Mouse (Mus musculus): ENCODE results near the gene Rbm47. TPM values are rescaled to one million over a fixed set of nuclear protein-coding genes. Genes with fewer than 3 reads are reported as not detected.

Gene Rbm47
- polyA plus RNA-seq, 1 experiment from 2014 or later = 53.2 TPM

DNA sequence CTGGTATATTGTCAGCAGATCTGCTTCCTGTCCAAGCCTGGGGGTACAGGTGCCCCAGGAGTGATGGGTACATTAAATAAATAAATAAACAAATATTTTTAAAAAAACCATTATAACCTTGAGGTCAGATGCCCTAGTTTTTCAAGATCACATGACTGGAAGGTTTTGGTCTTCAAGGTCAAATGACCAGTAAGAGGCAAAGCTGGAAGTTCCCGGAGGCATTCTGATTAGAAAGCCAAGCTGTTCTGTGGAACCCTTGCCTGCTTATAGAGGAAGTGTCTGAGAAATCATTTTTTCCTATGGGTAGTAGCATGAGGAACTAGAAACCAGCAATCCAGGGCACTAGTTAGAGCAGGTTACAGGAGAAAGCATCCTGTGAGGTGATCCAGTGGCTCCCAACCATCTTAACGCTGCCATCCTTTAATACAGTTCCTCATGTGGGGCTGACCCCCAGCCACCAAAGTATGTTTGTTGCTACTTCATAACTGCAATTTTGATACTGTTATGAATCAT is 157.4 kb downstream of the Rbm47 start:
- Histone ChIP-seq H3K27me3 (ENCODE audit: control insufficient read depth, insufficient read depth, low read length) (no peaks in the 10 kb centered on the region), H3K27ac (ENCODE audit: low read length) (no peak overlapping the region)

DNA sequence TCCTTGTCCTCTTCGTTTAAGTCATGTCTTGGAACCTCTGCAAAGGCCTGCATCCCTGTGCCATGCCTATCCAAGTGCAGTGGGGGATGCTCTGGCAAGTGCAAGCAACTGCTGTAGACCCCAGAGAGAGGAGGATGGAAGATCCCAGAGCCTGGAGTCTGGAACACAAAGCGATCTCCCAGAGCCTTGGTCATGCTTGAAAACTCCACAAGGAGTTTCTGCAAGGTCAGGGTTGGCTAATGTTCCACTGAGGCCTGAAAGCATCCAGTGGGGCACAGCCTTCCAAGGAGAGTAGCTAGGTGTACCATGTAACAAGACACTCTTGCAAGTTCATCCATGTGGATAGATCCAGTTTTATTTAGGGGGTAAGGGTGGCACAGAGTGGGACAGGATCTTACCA is 158.5 kb downstream of the Rbm47 start:
- no peak overlapping the region for H3K9ac ChIP-seq (replicated peaks; ENCODE audit: low read depth, low read length)
- 82% methylated on average over 2 of the region's 2 CpGs for WGBS
- H3K27me3 ChIP-seq (ENCODE audit: control insufficient read depth, insufficient read depth, low read length) = no peaks in the 10 kb centered on the region
- no peak overlapping the region for H3K4me3 ChIP-seq (ENCODE audit: low read depth, low read length)
- H3K9me3 ChIP-seq (ENCODE audit: control insufficient read depth, low read depth, low read length) = no peaks in the 10 kb centered on the region
- no peak overlapping the region for H3K4me2 ChIP-seq (replicated peaks; ENCODE audit: low read depth, low read length)
- no peak overlapping the region for H3K27ac ChIP-seq (ENCODE audit: low read length)
- no peaks in the 10 kb centered on the region for H3K4me1 ChIP-seq (ENCODE audit: control insufficient read depth, insufficient read depth, low read length)
- no peak for ATAC-seq (ENCODE audit: insufficient number of reproducible peaks, insufficient read depth, low FRiP score, low read depth)
- H3K36me3 ChIP-seq (ENCODE audit: control insufficient read depth, insufficient read depth, low read length) = no peaks in the 10 kb centered on the region; the same call in 1 of the 2 replicates

More for the DNA sequence above, 157.4 kb downstream of the Rbm47 start:
- ATAC-seq (ENCODE audit: insufficient number of reproducible peaks, insufficient read depth, low FRiP score, low read depth) = no peak
- H3K4me3 ChIP-seq (ENCODE audit: low read depth, low read length) = no peak overlapping the region
- no peaks in the 10 kb centered on the region for H3K4me1 ChIP-seq (ENCODE audit: control insufficient read depth, insufficient read depth, low read length)
- WGBS = 89% methylated on average over 2 of the region's 2 CpGs
- no peaks in the 10 kb centered on the region for H3K9me3 ChIP-seq (ENCODE audit: control insufficient read depth, low read depth, low read length)
- H3K9ac ChIP-seq (replicated peaks; ENCODE audit: low read depth, low read length) = no peak overlapping the region
- H3K4me2 ChIP-seq (replicated peaks; ENCODE audit: low read depth, low read length) = no peak overlapping the region
- H3K36me3 ChIP-seq (ENCODE audit: control insufficient read depth, insufficient read depth, low read length) = no peaks in the 10 kb centered on the region; the same call in 1 of the 2 replicates

DNA sequence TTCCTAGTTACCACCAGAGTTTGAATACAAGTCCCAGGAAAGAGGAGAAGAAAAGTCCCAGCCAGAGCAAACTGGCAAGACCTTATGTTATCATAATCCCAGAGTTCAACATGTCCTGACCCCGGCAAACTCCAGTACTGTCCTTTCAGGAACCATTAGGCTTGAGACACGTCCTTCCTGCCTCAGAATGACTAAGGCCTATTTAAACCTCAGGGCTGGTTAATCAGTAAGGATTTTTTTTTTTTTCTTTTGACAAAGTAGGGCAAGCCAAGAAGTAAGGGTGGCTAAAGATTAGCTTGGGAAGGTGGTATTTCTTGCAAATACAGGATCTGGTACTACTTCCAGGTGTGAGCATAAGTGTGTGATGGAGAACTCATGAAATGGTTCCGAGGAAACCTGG is 158.9 kb downstream of the Rbm47 start:
- no peak for ATAC-seq (ENCODE audit: insufficient number of reproducible peaks, insufficient read depth, low FRiP score, low read depth)
- Histone ChIP-seq H3K27ac (ENCODE audit: low read length) (no peak overlapping the region), H3K9me3 (ENCODE audit: control insufficient read depth, low read depth, low read length) (no peaks in the 10 kb centered on the region), H3K4me1 (ENCODE audit: control insufficient read depth, insufficient read depth, low read length) (no peaks in the 10 kb centered on the region), H3K36me3 (ENCODE audit: control insufficient read depth, insufficient read depth, low read length) (no peaks in the 10 kb centered on the region), H3K4me2 (replicated peaks; ENCODE audit: low read depth, low read length) (no peak overlapping the region), H3K4me3 (ENCODE audit: low read depth, low read length) (no peak overlapping the region), H3K27me3 (ENCODE audit: control insufficient read depth, insufficient read depth, low read length) (no peaks in the 10 kb centered on the region), H3K9ac (replicated peaks; ENCODE audit: low read depth, low read length) (no peak overlapping the region)
- 65% methylated on average over 3 of the region's 3 CpGs for WGBS

- H3K4me2 ChIP-seq (replicated peaks; ENCODE audit: low read depth, low read length) = no peak overlapping the region
- 76% methylated on average over 15 of the region's 15 CpGs for WGBS
- ATAC-seq (ENCODE audit: insufficient number of reproducible peaks, insufficient read depth, low FRiP score, low read depth) = no peak
- no peaks in the 10 kb centered on the region for H3K9me3 ChIP-seq (ENCODE audit: control insufficient read depth, low read depth, low read length)
- H3K9ac ChIP-seq (replicated peaks; ENCODE audit: low read depth, low read length) = no peak overlapping the region
- H3K36me3 ChIP-seq (ENCODE audit: control insufficient read depth, insufficient read depth, low read length) = no peaks in the 10 kb centered on the region
- H3K4me1 ChIP-seq (ENCODE audit: control insufficient read depth, insufficient read depth, low read length) = no peaks in the 10 kb centered on the region
- H3K27me3 ChIP-seq (ENCODE audit: control insufficient read depth, insufficient read depth, low read length) = no peaks in the 10 kb centered on the region
- H3K27ac ChIP-seq (ENCODE audit: low read length) = no peak overlapping the region
- H3K4me3 ChIP-seq (ENCODE audit: low read depth, low read length) = no peak overlapping the region
Observed at GRCm38 (mm10) chr5:66008245-66008967, 164.5 kb downstream of the Rbm47 start.

GRCm38 (mm10) chr5:66005041-66005678 is 167.8 kb downstream of the Rbm47 start:
- Histone ChIP-seq H3K4me2 (replicated peaks; ENCODE audit: low read depth, low read length) (peak overlapping the region; percentile 6; the same call in 1 of the 2 replicates), H3K36me3 (ENCODE audit: control insufficient read depth, insufficient read depth, low read length) (no peaks in the 10 kb centered on the region), H3K9me3 (ENCODE audit: control insufficient read depth, low read depth, low read length) (no peaks in the 10 kb centered on the region), H3K4me3 (ENCODE audit: low read depth, low read length) (no peak overlapping the region), H3K27me3 (ENCODE audit: control insufficient read depth, insufficient read depth, low read length) (no peaks in the 10 kb centered on the region), H3K27ac (ENCODE audit: low read length) (peak overlapping the region; percentile 87), H3K4me1 (ENCODE audit: control insufficient read depth, insufficient read depth, low read length) (no peaks in the 10 kb centered on the region), H3K9ac (replicated peaks; ENCODE audit: low read depth, low read length) (no peak overlapping the region)
- ATAC-seq (ENCODE audit: insufficient number of reproducible peaks, insufficient read depth, low FRiP score, low read depth) = 0 out of 2 replicates have a peak, but pooled peaks have one; percentile 24
- WGBS = 45% methylated on average over 16 of the region's 16 CpGs

DNA sequence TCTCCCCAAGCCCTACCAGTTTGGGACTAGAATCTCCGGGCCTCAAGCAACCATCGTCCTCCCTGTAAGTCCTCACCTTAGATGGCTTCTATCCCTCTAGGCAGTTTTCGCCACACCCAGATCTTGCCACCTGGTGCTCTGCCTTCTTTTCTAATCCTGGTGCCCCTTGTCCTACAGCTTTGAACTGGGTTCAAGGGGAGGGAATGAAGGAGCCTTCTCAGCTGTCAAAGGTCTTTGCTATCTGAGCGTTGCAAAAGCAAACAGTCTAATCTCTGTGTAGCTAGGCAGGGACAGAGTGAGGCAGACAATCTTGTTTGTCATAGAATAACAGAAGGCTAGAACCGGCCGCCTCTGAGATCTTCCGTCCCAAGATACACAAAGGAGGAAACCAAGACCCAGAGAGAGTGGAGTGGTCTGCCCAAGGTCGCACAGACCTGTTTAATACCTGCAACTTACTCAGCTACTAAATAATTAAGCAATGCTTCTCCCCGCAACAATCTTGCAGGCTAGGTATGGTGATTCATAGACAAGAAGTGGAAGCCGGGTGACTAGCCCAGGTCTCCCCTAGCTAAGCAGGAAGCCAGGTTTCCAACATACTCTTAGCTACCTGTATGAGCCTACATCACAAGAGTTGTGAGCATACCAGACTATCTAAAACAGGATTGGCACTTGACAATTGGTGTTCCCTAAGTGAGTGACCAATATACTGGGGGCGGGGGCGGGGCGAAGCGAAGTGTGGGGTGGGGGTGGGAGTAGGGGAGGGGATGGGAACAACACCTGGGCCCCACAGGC is 168.6 kb downstream of the Rbm47 start, which contains the start of gene 9130230L23Rik:
Gene 9130230L23Rik, minus strand, starts transcription at position 152 of the 792 bp plus-strand sequence.
- Histone ChIP-seq H3K27ac (ENCODE audit: low read length) (peak within 1 kb of the TSS; percentile 87), H3K27me3 (ENCODE audit: control insufficient read depth, insufficient read depth, low read length) (no peaks in the 10 kb centered on the region), H3K4me3 (ENCODE audit: low read depth, low read length) (no peak within 1 kb of the TSS), H3K4me1 (ENCODE audit: control insufficient read depth, insufficient read depth, low read length) (0 out of 2 replicates have a peak, but pooled peaks cover 3% of the 10 kb centered on the region), H3K4me2 (replicated peaks; ENCODE audit: low read depth, low read length) (no peak within 1 kb of the TSS; the same call in 1 of the 2 replicates), H3K9me3 (ENCODE audit: control insufficient read depth, low read depth, low read length) (no peaks in the 10 kb centered on the region), H3K36me3 (ENCODE audit: control insufficient read depth, insufficient read depth, low read length) (no peaks in the 10 kb centered on the region), H3K9ac (replicated peaks; ENCODE audit: low read depth, low read length) (no peak within 1 kb of the TSS)
- WGBS = 56% methylated on average over 14 of the region's 14 CpGs
- peak; percentile 92 for ATAC-seq (ENCODE audit: insufficient number of reproducible peaks, insufficient read depth, low FRiP score, low read depth)

- ATAC-seq (ENCODE audit: insufficient number of reproducible peaks, insufficient read depth, low FRiP score, low read depth) = no peak
- 77% methylated on average over 5 of the region's 5 CpGs for WGBS
- Histone ChIP-seq H3K4me3 (ENCODE audit: low read depth, low read length) (no peak overlapping the region), H3K27me3 (ENCODE audit: control insufficient read depth, insufficient read depth, low read length) (no peaks in the 10 kb centered on the region), H3K9me3 (ENCODE audit: control insufficient read depth, low read depth, low read length) (no peaks in the 10 kb centered on the region), H3K36me3 (ENCODE audit: control insufficient read depth, insufficient read depth, low read length) (no peaks in the 10 kb centered on the region), H3K4me2 (replicated peaks; ENCODE audit: low read depth, low read length) (no peak overlapping the region), H3K9ac (replicated peaks; ENCODE audit: low read depth, low read length) (no peak overlapping the region), H3K4me1 (ENCODE audit: control insufficient read depth, insufficient read depth, low read length) (0 out of 2 replicates have a peak, but pooled peaks cover 3% of the 10 kb centered on the region), H3K27ac (ENCODE audit: low read length) (no peak overlapping the region)
Observed at GRCm38 (mm10) chr5:66001232-66001631, 171.7 kb downstream of the Rbm47 start.

DNA sequence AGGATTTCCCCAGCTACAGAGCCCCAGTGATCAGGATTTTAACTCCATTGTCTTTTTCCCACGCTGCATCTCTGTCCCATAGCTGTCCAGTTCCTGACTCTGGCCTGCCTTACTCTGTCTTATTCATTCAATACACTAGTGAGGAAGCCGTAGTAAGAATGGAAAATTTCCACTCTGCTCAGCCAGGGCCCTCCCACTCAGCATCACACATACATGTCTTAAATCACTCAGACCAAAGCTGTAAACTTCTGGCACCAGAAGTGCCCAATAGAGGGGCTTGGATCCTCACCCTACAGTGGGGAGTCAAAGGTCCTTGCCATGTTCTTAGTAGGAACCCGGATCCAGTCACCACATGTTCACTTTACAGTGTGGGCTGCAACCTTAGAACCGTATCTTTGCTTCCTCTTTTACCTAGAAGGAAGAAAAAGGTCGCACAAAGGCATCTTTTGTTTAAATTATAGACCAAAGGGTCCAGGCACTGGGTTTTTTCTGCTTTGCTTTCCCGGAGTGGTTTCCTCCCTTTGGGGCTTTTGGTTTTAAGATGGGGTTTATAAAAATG is 172.3 kb downstream of the Rbm47 start:
- Histone ChIP-seq H3K36me3 (ENCODE audit: control insufficient read depth, insufficient read depth, low read length) (no peaks in the 10 kb centered on the region), H3K4me3 (ENCODE audit: low read depth, low read length) (no peak overlapping the region), H3K9me3 (ENCODE audit: control insufficient read depth, low read depth, low read length) (no peaks in the 10 kb centered on the region), H3K4me1 (ENCODE audit: control insufficient read depth, insufficient read depth, low read length) (0 out of 2 replicates have a peak, but pooled peaks cover 3% of the 10 kb centered on the region), H3K4me2 (replicated peaks; ENCODE audit: low read depth, low read length) (no peak overlapping the region), H3K27me3 (ENCODE audit: control insufficient read depth, insufficient read depth, low read length) (no peaks in the 10 kb centered on the region), H3K9ac (replicated peaks; ENCODE audit: low read depth, low read length) (no peak overlapping the region), H3K27ac (ENCODE audit: low read length) (no peak overlapping the region)
- 38% methylated on average over 6 of the region's 6 CpGs for WGBS
- ATAC-seq (ENCODE audit: insufficient number of reproducible peaks, insufficient read depth, low FRiP score, low read depth) = no peak

Measured in stomach, embryonic 14.5 days (tissue).